Mouse (Mus musculus) forebrain, embryonic 10.5 days (tissue): ENCODE measurements around the gene Cbx8. TPM values are rescaled to one million over a fixed set of nuclear protein-coding genes. Genes with fewer than 3 reads are reported as not detected.

ENCODE experiments used
- DNase-seq: peaks from one replicate; pipeline ENCODE4 v3.0.0-alpha.2; 2017; ENCODE audit warnings: low spot score; ENCODE audit errors: extremely low spot score
- H3K27ac ChIP-seq: fragments of 300-500 bp; sonication (generic); 2 replicates; pipeline ENCODE4 v1.5.1; 2016; ENCODE audit warnings: mild to moderate bottlenecking
- H3K27me3 ChIP-seq: fragments of 300-500 bp; sonication (generic); 2 replicates; pipeline ENCODE4 v1.6.1; 2016; ENCODE audit warnings: mild to moderate bottlenecking; ENCODE audit not compliant: poor library complexity, severe bottlenecking
- H3K36me3 ChIP-seq: fragments of 300-500 bp; sonication (generic); replicated peaks from 2 replicates; pipeline ENCODE4 v1.6.1; 2016; ENCODE audit warnings: mild to moderate bottlenecking, moderate library complexity
- H3K4me1 ChIP-seq: fragments of 300-500 bp; sonication (generic); 2 replicates; pipeline ENCODE4 v1.6.1; 2016
- H3K4me3 ChIP-seq: fragments of 300-500 bp; sonication (generic); 2 replicates; pipeline ENCODE4 v1.5.1; 2016; ENCODE audit warnings: mild to moderate bottlenecking, moderate library complexity
- H3K9me3 ChIP-seq: fragments of 300-500 bp; sonication (generic); 2 replicates; pipeline ENCODE4 v1.6.1; 2016; ENCODE audit warnings: mild to moderate bottlenecking, moderate library complexity
- WGBS: fragments of 180-500 bp; shearing (Covaris S2); methylation state at CpG from one replicate; pipeline ENCODE4 v1.1.7; 2016; 5-methylcytosine and 5-hydroxymethylcytosine counted together
- polyA plus RNA-seq: library from polyadenylated mRNA; unstranded; fragments of >200 nt; fragmentation: Nextera tagmentation; extraction: Ambion mirVana; gene quantifications from 2 replicates; pipeline ENCODE4 v1.2.1, GENCODE M21; 2016

Gene Cbx8
- polyA plus RNA-seq, 1 experiment from 2014 or later = 9.5 TPM

DNA sequence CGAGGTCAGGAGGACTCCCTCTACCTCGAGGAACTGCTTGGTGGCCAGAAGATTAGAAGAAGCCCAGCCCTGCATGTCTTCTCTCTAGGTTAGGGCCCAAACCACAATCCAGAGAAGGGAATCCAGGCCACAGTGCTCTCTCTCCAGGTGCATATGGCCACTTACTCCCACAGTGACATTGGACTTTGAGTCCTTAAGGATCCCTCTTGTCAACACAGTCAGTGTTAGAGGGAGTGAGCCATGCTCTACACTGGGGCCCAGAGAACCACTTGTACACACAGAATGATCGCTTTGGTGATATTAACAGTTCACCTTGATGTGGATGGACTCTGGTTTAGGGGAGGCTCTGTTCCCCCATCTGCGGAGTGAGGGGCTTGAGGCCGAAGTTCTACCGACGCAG is 31.5 kb upstream of the Cbx8 start:
- Histone ChIP-seq H3K36me3 (no peaks in the 10 kb centered on the region), H3K27me3 (peaks cover 70% of the 10 kb centered on the region)
- 88% methylated on average over 7 of the region's 7 CpGs for WGBS

DNA sequence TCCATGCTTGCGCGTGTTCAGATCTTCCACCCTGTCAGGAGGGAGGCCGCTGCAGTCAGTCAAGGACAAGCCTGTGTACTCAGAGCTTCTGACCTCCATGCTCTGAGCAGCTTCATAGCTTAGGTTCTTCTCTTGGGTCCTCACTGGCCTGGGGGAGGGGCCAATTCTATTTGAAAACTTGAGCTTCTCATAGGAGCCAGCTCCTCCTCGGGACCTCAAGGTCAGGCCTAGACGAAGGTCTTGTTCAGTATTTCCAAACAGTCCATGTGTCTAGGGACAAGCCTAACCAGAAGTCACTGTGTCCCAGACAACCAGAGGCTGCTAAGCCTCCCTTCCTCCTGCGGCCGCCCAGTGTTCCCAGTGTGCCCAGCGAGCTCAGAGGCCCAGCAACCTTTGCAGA is 26.1 kb upstream of the Cbx8 start:
- H3K36me3 ChIP-seq = no peaks in the 10 kb centered on the region
- H3K9me3 ChIP-seq = peaks cover 3% of the 10 kb centered on the region
- no peak overlapping the region for H3K4me3 ChIP-seq
- H3K27ac ChIP-seq = no peak overlapping the region
- 81% methylated on average over 8 of the region's 8 CpGs for WGBS
- DNase-seq = no peak
- H3K4me1 ChIP-seq = no peaks in the 10 kb centered on the region
- peaks cover 69% of the 10 kb centered on the region for H3K27me3 ChIP-seq

More for the DNA sequence above, 31.5 kb upstream of the Cbx8 start:
- no peak overlapping the region for H3K4me3 ChIP-seq
- H3K4me1 ChIP-seq = peaks cover 16% of the 10 kb centered on the region
- H3K9me3 ChIP-seq = no peaks in the 10 kb centered on the region; the same call in 1 of the 2 replicates
- H3K27ac ChIP-seq = no peak overlapping the region
- no peak for DNase-seq

DNA sequence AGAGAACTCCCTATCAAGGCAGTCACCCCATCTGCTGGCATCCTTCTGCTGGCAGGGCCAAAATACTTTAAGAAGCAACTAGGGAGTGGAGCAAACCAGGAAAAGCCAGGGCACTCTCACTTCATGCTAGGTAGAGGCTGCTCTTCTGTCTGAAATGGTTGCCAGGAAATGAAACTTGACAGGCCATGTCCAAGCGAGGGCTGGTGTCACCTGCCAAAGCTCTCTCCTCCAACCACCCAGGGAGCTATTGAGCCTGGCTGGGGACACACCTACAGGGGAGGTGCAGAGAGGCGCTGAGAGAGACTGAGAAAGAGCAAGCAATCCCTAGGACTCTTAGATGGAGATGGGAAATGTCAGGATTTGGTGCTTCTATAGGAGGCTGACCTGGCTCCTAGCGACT is 18.5 kb upstream of the Cbx8 start:
- H3K27me3 ChIP-seq = peaks cover 100% of the 10 kb centered on the region
- WGBS = 8% methylated on average over 3 of the region's 3 CpGs
- peaks cover 3% of the 10 kb centered on the region; the same call in 1 of the 2 replicates for H3K9me3 ChIP-seq
- DNase-seq = no peak
- peaks cover 48% of the 10 kb centered on the region for H3K4me1 ChIP-seq
- H3K4me3 ChIP-seq = no peak overlapping the region
- H3K36me3 ChIP-seq = no peaks in the 10 kb centered on the region
- H3K27ac ChIP-seq = no peak overlapping the region

DNA sequence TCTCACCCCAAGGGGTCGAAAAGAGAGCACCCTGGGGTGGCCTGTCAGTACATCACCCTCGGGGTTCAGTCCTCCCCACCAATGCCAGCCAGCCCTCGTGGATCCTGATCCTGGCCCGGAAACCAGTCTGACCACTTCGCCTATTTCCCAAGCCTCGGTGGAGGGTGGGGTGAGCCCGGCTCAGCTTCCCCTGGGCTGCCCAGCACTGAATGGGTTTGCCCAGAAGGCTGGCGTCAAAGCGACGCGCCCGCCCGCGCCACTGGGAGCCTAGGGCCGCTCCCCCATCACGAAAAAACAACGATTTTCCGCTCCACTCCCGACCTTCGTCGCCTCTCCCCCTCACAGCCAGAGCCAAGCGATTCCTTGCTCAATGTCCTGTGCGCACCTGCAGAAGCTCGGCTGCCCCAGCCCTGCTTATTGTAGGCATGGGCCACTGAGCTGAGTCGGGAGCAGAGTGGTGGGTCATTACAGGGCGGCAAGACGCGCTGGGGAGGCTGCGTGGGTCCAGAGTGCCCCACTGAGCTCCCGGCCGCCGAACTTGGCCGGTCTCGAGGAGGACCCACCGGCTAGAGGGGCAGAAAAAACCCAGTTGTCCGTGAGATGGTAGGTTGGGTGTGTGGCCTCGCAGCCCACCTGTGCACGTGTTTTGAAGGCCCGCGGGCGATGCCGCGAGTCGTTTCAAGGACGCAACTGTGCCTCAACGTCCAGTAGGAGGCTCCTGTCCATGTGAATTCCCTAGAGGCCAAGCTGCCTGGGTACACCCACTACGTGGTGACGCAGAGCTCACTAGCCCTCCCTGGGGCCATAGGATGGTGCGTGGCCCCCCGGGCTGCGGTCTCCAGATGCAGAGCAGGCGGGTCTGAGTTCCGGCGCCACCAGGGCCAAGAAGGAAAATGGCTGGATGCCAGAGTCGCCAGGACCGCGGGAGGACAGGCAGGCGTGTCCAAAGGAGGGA is 17.5 kb upstream of the Cbx8 start:
- peaks cover 57% of the 10 kb centered on the region for H3K4me1 ChIP-seq

DNA sequence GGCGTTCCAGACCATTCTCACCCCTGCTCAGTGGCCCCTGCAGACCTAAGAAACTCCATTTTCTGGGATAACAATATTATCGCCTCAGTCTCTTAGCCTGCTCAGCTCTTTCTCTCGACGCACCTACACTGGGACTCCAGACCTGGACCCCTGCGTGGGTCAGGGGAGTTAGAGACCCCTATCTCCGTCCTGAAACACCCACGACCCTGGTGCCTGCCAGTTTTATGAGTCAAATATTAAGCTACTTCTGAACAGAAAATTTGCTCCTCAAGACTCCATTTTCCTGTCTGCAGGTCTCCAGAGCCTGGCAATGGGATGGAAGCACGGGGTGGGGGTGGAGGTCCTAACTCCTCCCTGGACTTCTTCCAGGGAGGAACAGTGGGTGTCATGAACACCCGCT is 16.5 kb upstream of the Cbx8 start:
- H3K36me3 ChIP-seq = no peaks in the 10 kb centered on the region
- peaks cover 100% of the 10 kb centered on the region for H3K27me3 ChIP-seq
- peaks cover 3% of the 10 kb centered on the region; the same call in 1 of the 2 replicates for H3K9me3 ChIP-seq
- under 1% methylated on average over 9 of the region's 9 CpGs for whole genome bisulfite sequencing
- peak; percentile 42 for DNase-seq
- peak overlapping the region; percentile 93 for H3K27ac ChIP-seq
- peaks cover 67% of the 10 kb centered on the region for H3K4me1 ChIP-seq
- H3K4me3 ChIP-seq = peak overlapping the region; percentile 59

More for the DNA sequence above, 17.5 kb upstream of the Cbx8 start:
- H3K9me3 ChIP-seq = peaks cover 3% of the 10 kb centered on the region; the same call in 1 of the 2 replicates
- peak overlapping the region; percentile 63 for H3K27ac ChIP-seq
- no peaks in the 10 kb centered on the region for H3K36me3 ChIP-seq
- DNase-seq = peak; percentile 42
- peak overlapping the region; percentile 59 for H3K4me3 ChIP-seq
- 2% methylated on average over 58 of the region's 58 CpGs for WGBS
- peaks cover 100% of the 10 kb centered on the region for H3K27me3 ChIP-seq

DNA sequence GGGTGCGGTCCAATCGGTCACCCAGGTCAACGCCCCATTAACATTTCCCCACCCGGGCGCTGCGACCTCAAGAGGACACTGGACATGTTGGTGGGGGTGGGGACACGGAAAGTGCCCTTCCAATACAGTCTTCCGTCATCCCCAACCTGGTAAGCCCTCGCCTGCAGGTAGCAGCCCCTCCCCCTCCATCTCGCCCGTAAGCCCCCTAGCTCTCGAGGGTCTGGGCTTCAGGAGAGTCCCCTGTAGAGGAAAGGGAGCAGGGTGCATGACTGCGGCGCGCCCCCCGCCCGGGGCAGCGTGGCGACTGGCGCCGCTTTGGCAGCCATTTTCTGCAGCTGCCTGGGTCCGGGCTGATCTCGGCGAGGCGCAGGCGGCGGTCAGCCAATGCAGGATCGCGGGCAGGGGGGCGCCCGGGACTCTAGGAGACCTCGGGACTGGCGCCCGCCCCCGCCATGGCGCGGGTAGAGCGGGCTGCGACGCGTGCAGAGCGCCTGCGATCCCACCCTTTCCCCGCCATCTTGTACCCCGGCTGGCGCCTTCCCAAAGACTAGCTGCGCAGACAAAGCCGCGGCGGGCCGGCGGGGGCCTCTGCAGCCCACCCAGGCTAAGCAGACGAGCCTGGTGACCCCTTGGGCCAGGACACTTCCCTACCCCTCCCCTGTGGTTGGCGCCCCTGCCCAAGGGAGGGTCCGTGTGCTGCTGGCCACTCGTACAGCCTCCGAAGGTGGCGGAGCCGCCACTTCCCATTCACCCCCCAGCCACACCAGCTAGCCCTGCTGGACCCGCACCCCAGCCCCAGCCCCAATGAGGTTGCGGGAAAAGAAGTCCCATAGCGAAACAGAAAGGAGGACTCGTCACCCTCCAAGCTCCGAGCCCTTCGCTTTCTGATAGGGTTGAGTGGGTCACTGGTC is 15.8 kb upstream of the Cbx8 start:
- peak overlapping the region; percentile 93 for H3K27ac ChIP-seq
- under 1% methylated on average over 61 of the region's 65 CpGs for WGBS
- peak overlapping the region; percentile 59 for H3K4me3 ChIP-seq
- DNase-seq = peak; percentile 76
- H3K9me3 ChIP-seq = no peaks in the 10 kb centered on the region
- H3K36me3 ChIP-seq = no peaks in the 10 kb centered on the region
- H3K4me1 ChIP-seq = peaks cover 73% of the 10 kb centered on the region
- H3K27me3 ChIP-seq = peaks cover 100% of the 10 kb centered on the region

DNA sequence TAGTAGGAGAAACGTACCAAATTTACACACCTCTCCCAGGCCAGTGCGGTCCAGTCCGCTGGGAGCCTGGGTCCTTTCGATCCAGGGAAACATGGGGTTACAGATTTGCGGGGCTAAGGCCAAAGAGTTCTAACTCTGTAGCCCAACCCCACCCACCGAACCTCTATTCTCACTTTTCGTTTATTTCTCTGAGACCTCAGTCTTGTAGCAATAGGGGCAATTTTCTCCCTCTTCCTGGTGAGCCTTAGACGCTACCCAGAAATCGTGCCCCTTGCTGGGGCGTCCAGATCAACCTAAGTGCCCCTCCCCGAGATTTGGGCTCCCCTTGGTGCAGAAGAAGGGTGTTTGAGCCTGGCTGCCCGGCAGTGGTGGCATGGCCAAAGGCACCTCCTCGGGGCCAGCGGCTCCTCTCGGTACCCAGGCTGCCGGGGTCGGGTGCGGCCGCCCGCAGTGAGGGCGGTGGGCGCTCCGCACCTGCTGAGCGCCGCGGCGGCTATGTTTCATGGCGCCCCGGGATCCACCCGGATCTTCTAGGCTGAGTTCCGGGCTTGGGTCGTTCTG is 14.9 kb upstream of the Cbx8 start:
- 2% methylated on average over 32 of the region's 32 CpGs for WGBS
- H3K4me1 ChIP-seq = peaks cover 73% of the 10 kb centered on the region
- peak; percentile 35 for DNase-seq

DNA sequence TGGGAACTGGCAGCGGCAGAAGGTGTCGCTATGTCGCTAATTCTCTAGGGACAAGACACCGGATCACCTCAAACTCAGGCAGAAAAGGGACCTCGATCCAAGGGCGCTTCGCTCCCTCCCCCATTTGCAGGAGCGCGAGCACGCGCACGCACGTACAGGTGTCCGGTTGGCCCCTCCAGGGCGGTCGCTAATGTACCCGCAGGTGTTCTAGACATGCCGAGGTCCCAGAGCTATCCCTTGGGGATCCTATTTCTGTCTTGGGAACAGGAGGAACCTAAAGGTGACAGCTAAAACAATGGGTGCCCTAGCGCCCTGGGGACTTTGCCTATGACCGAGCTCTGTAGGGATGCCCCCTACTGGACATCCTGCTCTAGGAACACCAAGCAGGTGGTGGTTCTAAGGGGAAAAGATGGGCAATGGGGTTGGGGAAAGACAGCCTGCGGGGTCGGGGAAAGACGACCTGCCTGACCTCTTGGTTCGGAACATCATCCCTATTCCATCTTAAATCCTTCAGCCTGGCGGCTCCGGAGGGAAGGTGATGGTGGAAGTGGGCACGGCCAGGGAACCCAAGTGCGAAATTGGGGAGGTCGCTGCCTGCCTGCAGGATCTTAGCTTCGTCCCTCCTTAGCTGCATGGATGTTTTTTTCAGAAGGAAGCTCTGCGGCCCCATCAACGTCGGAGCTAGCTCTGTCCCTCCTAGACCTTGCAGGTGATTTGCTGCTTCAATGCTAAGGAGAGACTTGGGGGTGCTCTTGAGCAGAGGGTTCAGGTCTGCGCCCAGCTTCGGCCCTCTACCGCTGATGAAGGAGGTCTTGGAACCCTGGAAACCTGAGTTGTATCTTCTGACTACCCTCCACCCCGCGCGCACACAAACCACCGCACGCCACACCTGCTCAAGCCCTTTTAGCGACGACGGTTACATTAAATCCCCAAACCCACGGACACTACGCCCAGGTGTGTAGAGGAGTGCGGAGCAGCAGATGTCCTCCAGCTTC is 13.9 kb upstream of the Cbx8 start:
- DNase-seq = peak; percentile 44
- no peaks in the 10 kb centered on the region for H3K36me3 ChIP-seq
- peaks cover 73% of the 10 kb centered on the region for H3K4me1 ChIP-seq
- H3K27ac ChIP-seq = peak overlapping the region; percentile 87; the same call in 1 of the 2 replicates
- H3K9me3 ChIP-seq = no peaks in the 10 kb centered on the region
- peaks cover 100% of the 10 kb centered on the region for H3K27me3 ChIP-seq
- 1% methylated on average over 47 of the region's 47 CpGs for WGBS
- peak overlapping the region; percentile 53 for H3K4me3 ChIP-seq

More for the DNA sequence above, 14.9 kb upstream of the Cbx8 start:
- peak overlapping the region; percentile 56; the same call in 1 of the 2 replicates for H3K27ac ChIP-seq
- no peaks in the 10 kb centered on the region for H3K36me3 ChIP-seq
- no peaks in the 10 kb centered on the region for H3K9me3 ChIP-seq
- H3K4me3 ChIP-seq = peak overlapping the region; percentile 59
- H3K27me3 ChIP-seq = peaks cover 100% of the 10 kb centered on the region

DNA sequence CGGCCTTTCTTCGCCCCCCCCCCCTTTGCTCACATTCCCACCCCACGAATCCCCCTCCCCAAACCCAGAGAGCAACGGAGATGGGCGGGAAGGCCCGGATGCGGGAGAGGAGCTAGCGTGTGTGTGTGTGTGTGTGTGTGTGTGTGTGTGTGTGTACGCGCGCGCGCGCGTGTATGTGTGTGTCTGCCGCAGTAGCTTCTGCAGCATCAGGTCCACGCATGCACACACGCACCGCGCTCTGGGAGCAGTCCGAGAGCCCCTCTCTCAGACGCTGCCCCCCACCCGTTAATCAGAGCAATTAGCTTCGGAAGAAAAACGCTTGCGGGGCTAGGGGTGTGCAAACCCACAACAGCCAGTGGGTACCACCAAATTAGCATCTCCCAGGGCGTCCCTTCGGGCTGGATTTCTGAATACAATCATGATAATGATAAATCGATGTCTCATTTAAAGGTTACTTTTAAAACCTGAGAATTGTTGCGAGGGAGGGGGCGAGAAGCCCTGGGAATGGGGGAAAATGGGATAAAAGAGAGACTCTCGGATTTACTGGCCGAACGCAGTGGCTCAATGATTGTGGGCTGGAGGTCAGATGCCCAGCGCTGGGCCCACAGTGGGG is 13.1 kb upstream of the Cbx8 start:
- peak overlapping the region; percentile 53 for H3K4me3 ChIP-seq
- H3K36me3 ChIP-seq = no peaks in the 10 kb centered on the region
- DNase-seq = no peak
- peak overlapping the region; percentile 87 for H3K27ac ChIP-seq
- peaks cover 100% of the 10 kb centered on the region for H3K27me3 ChIP-seq
- H3K4me1 ChIP-seq = peaks cover 70% of the 10 kb centered on the region
- H3K9me3 ChIP-seq = no peaks in the 10 kb centered on the region
- WGBS = 1% methylated on average over 34 of the region's 35 CpGs

DNA sequence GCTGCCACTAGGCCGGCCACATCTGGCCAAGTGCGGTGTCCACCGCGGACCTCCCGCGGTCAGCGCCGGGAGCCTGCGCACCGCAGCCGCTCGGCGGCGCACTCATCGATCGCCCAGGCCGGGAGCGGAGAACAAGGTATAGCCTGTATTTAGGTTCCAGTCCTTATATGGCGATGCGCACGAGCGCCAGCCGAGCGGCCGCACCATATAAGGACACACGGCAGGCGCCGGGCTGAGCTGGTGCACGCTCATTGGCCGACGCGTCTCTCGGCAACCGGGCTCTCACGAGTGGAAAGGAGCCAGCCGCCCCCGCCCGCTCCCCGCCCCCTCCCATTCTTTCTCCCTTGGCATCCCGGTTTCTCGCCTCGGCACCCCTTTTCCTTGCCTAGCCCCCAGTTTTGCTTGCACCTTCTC is 12.5 kb upstream of the Cbx8 start:
- under 1% methylated on average over 42 of the region's 42 CpGs for WGBS
- H3K4me1 ChIP-seq = peaks cover 70% of the 10 kb centered on the region
- H3K27ac ChIP-seq = peak overlapping the region; percentile 87

DNA sequence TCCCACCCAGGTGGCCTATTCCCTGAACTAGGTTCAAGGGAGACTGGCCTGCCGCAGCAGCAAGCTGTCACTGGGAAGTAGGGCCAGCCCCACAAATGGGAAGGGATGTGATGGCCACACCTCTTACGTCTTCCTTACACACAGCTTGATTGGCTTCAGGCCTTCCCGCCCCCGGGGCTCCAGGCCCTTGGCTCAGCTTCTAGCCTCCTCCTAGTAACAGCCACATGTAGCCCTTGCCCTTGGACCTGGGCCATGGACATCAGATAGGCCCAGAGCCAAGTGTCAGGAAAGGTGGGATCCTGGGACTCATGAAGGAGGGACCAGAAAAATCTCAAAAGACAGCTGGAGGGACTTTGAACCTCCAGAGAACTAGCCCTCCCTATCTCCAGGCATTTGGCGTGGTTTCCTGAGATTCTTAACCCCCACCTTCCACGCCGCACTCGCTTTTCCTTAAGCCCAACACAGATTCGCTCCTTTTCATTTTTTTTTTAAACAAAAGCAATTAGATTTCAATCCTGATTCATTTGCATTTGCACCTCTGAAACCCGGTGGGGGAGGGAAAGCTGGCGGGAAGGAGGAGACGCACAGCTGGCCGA is 12.0 kb upstream of the Cbx8 start:
- Histone ChIP-seq H3K36me3 (no peaks in the 10 kb centered on the region), H3K4me1 (peaks cover 70% of the 10 kb centered on the region), H3K27me3 (peaks cover 100% of the 10 kb centered on the region), H3K9me3 (no peaks in the 10 kb centered on the region), H3K4me3 (peak overlapping the region; percentile 53), H3K27ac (peak overlapping the region; percentile 87)
- under 1% methylated on average over 13 of the region's 13 CpGs for WGBS
- DNase-seq = peak; percentile 63

More for the DNA sequence above, 12.5 kb upstream of the Cbx8 start:
- peak overlapping the region; percentile 53 for H3K4me3 ChIP-seq
- H3K36me3 ChIP-seq = no peaks in the 10 kb centered on the region
- H3K9me3 ChIP-seq = no peaks in the 10 kb centered on the region
- peaks cover 100% of the 10 kb centered on the region for H3K27me3 ChIP-seq
- peak; percentile 90 for DNase-seq
